Mouse (Mus musculus) myocyte (in vitro differentiated cells): ENCODE data around the gene 1700003F12Rik.

ENCODE experiments used
- E2F4 ChIP-seq: IDR thresholded peaks from one replicate; pipeline ENCODE4 v1.6.1; 2011; ENCODE audit warnings: mild to moderate bottlenecking, control low read depth, moderate library complexity; ENCODE audit not compliant: insufficient read depth
- MAX ChIP-seq: IDR thresholded peaks from one replicate; pipeline ENCODE4 v1.6.1; 2011; ENCODE audit warnings: low read depth, mild to moderate bottlenecking, control low read depth
- MYOD1 ChIP-seq, 3 experiments: IDR thresholded peaks; one replicate each; pipeline ENCODE4 v1.6.1; 2011; ENCODE audit warnings: control low read depth in 2 of 3, low read depth in 2 of 3, mild to moderate bottlenecking in 2 of 3, moderate library complexity in 1 of 3; ENCODE audit not compliant: insufficient read length in 2 of 3, control insufficient read depth in 1 of 3
- MYOG ChIP-seq, 3 experiments: IDR thresholded peaks; one replicate each; pipeline ENCODE4 v1.6.1; 2011; ENCODE audit warnings: control low read depth in 2 of 3, low read depth in 2 of 3, mild to moderate bottlenecking in 2 of 3; ENCODE audit not compliant: insufficient read length in 2 of 3, control insufficient read depth in 1 of 3, insufficient read depth in 1 of 3
- POLR2A ChIP-seq: IDR thresholded peaks from one replicate; pipeline ENCODE4 v1.6.1; 2011; ENCODE audit warnings: low read depth, mild to moderate bottlenecking, control low read depth, moderate library complexity; ENCODE audit not compliant: insufficient read length
- POLR2AphosphoS2 ChIP-seq: IDR thresholded peaks from one replicate; pipeline ENCODE4 v1.6.1; 2011; ENCODE audit warnings: low read depth, control low read depth; ENCODE audit not compliant: insufficient read length
- REST ChIP-seq: IDR thresholded peaks from one replicate; pipeline ENCODE4 v1.6.1; 2011; ENCODE audit warnings: mild to moderate bottlenecking, control low read depth, moderate library complexity; ENCODE audit not compliant: insufficient read depth, insufficient read length
- SRF ChIP-seq: IDR thresholded peaks from one replicate; pipeline ENCODE4 v1.6.1; 2011; ENCODE audit warnings: low read depth; ENCODE audit not compliant: control insufficient read depth, insufficient read length
- TCF12 ChIP-seq: IDR thresholded peaks from one replicate; pipeline ENCODE4 v1.6.1; 2011; ENCODE audit warnings: mild to moderate bottlenecking, control low read depth; ENCODE audit not compliant: poor library complexity, insufficient read depth, severe bottlenecking
- USF1 ChIP-seq: IDR thresholded peaks from one replicate; pipeline ENCODE4 v1.6.1; 2011; ENCODE audit warnings: low read depth, mild to moderate bottlenecking, control low read depth, moderate library complexity

DNA sequence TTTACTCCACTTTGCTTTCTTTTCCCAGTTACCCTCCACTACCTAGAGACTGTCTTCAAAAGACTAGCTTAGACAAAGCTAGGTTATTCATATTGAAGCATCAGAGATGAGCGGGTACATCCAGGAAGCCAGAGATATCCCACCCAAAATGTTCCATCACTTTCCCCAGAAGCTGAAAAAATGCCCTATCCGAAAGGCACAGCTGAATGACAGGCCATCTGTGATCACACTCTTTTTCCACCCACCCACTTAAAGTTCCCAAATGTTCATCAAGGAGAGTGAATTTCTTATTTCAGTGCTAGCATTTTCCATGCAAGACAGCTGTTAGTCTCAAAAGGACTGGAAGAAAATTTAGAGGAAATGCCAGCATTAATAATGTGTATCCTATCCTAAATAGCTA, 21.6 kb upstream of the 1700003F12Rik start:
- TF ChIP-seq E2F4 (no peak), MAX (no peak), POLR2A (no peak), REST (no peak), TCF12 (no peak), USF1 (no peak), POLR2AphosphoS2 (no peak), MYOG (IDR thresholded peaks at IDR 0.05; ENCODE audit: control insufficient read depth in 1 of 3, insufficient read depth in 1 of 3, insufficient read length in 2 of 3, low read depth in 2 of 3) (no peak), SRF (no peak), MYOD1 (IDR thresholded peaks at IDR 0.05; ENCODE audit: control insufficient read depth in 1 of 3, insufficient read length in 2 of 3, low read depth in 2 of 3) (no peak)
